Mouse (Mus musculus): ENCODE results near the gene Ifi208. TPM values are rescaled to one million over a fixed set of nuclear protein-coding genes. Genes with fewer than 3 reads are reported as not detected.
A peak's percentile ranks its signal among the peaks of the same experiment; 100 is the strongest.
"Not testable (repeated sequence)": the region's sequence is repeated elsewhere in the genome, so short reads cannot be mapped to it uniquely, and the experiment has no call there.

Gene Ifi208
- total and polyA plus RNA-seq, 3 experiments: 0.04 to 0.31 (median 0.13) TPM

DNA sequence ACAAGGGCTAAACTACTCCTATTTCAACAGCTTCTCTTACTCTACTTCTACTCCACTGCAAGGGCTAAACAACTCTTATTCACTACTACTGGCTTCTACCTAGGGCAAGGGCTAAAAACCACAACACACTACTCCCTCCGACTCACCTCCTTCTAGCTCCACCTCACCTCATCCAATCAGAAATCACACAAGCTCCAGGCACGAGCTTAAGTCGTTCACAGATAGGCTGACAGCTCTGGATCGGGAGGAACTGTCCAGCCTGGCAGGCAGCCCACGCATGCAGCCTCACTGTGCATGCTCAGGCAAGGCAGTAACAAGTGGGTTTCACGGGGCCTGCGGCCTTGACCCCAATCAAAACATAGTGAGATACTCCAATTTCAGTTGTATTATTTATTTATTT lies 59.7 kb downstream of the Ifi208 start:
- in situ Hi-C loops (cut with MboI; ENCODE audit: low pct_ligation_motif_present, low pct_unique_long_range_greater_than_20kb, low sequenced_read_pairs): no loop called here
- TF ChIP-seq POLR2AphosphoS2 (IDR thresholded peaks at IDR 0.05; ENCODE audit: low read depth, low read length) (no peak), CHD2 (IDR thresholded peaks at IDR 0.05; ENCODE audit: low read length) (no peak), PAX5 (IDR thresholded peaks at IDR 0.05; ENCODE audit: low read length) (no peak)
- Histone ChIP-seq H3K27me3 (replicated peaks) (no peaks in the 10 kb centered on the region), H3K4me1 (ENCODE audit: control insufficient read depth in 1 of 2, insufficient read depth in 2 of 2) (peaks cover 5 to 30% of the 10 kb centered on the region in 2 experiments; a peak in 3 of 4 replicates), H3K9ac (ENCODE audit: insufficient read depth, low read depth) (no peak overlapping the region), H3K79me2 (replicated peaks; ENCODE audit: control insufficient read depth, extremely low read depth, insufficient read depth, poor library complexity, severe bottlenecking) (no peaks in the 10 kb centered on the region), H3K9me3 (replicated peaks; ENCODE audit: low read length) (no peaks in the 10 kb centered on the region), H3K27ac (ENCODE audit: insufficient read depth, low read depth) (no peak overlapping the region), H3K4me2 (ENCODE audit: insufficient read depth, low read depth, poor library complexity, severe bottlenecking) (no peak overlapping the region), H3K4me3 (replicated peaks in 1 of 3; ENCODE audit: low read depth in 2 of 3, low read length in 2 of 3, poor library complexity in 1 of 3) (no peak overlapping the region), H3K36me3 (replicated peaks in 1 of 2; ENCODE audit: control insufficient read depth in 1 of 2, insufficient read depth in 1 of 2, low read length in 1 of 2) (peaks cover 1 to 20% of the 10 kb centered on the region in 2 experiments)
- DNase-seq (ENCODE audit: extremely low read depth): no peak
- dilution Hi-C loops (cut with MboI; ENCODE audit: extremely low pct_ligation_motif_present, extremely low pct_unique_long_range_greater_than_20kb, low sequenced_read_pairs): no loop called here

DNA sequence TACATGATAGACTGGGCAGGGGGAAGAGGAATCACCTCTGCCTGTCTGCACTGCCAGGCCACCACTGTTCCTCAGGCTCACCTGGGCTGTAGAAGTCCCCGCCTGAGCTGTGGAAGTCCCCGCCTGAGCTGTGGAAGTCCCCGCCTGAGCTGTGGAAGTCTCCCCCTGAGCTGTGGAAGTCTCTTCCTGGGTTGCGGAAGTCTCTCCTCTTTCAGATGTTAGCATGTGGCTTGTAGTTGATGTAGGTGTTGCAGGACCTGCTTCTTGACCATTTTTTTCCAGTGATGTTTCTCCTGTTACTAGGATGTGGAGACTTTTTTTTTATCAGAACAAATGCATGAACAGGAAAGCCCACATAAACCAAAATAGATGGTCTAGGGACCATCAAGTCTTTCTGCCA lies 61.5 kb downstream of the Ifi208 start:
- DNase-seq (ENCODE audit: extremely low read depth): peak; percentile 43
- H3K4me3 ChIP-seq (replicated peaks in 1 of 3; ENCODE audit: low read depth in 2 of 3, low read length in 2 of 3, poor library complexity in 1 of 3); in situ Hi-C loops (cut with MboI; ENCODE audit: low pct_ligation_motif_present, low pct_unique_long_range_greater_than_20kb, low sequenced_read_pairs); dilution Hi-C loops (cut with MboI; ENCODE audit: extremely low pct_ligation_motif_present, extremely low pct_unique_long_range_greater_than_20kb, low sequenced_read_pairs); H3K79me2 ChIP-seq (replicated peaks; ENCODE audit: control insufficient read depth, extremely low read depth, insufficient read depth, poor library complexity, severe bottlenecking); H3K36me3 ChIP-seq (replicated peaks in 1 of 2; ENCODE audit: control insufficient read depth in 1 of 2, insufficient read depth in 1 of 2, low read length in 1 of 2); H3K9me3 ChIP-seq (replicated peaks; ENCODE audit: low read length); H3K9ac ChIP-seq (ENCODE audit: insufficient read depth, low read depth); H3K4me2 ChIP-seq (ENCODE audit: insufficient read depth, low read depth, poor library complexity, severe bottlenecking); H3K27me3 ChIP-seq (replicated peaks); H3K27ac ChIP-seq (ENCODE audit: insufficient read depth, low read depth): not testable (repeated sequence)
- TF ChIP-seq MYC (IDR thresholded peaks at IDR 0.05; ENCODE audit: low read depth, low read length) (0 out of 2 replicates have a peak, but pooled peaks have one; percentile 18), TCF12 (IDR thresholded peaks at IDR 0.05; ENCODE audit: low read depth, low read length) (peak; percentile 59), UBTF (IDR thresholded peaks at IDR 0.05; ENCODE audit: low read depth, low read length) (peak; percentile 42; the same call in 1 of the 2 replicates), ZNF384 (IDR thresholded peaks at IDR 0.05; ENCODE audit: low read depth, low read length) (peak; percentile 65), ELF1 (IDR thresholded peaks at IDR 0.05; ENCODE audit: low read depth, low read length) (peak; percentile 67), MEF2A (IDR thresholded peaks at IDR 0.05; ENCODE audit: borderline replicate concordance, low read depth, low read length) (peak; percentile 57; the same call in 1 of the 2 replicates), IRF4 (IDR thresholded peaks at IDR 0.05; ENCODE audit: low read depth, low read length) (peak; percentile 33), EP300 (IDR thresholded peaks at IDR 0.05; ENCODE audit: low read length) (peak; percentile 48), ETS1 (conservative IDR thresholded peaks at IDR 0.05; ENCODE audit: low read depth, low read length) (peak; percentile 62), MAX (IDR thresholded peaks at IDR 0.05; ENCODE audit: low read length) (peak; percentile 36; the same call in 1 of the 2 replicates)
- peaks cover 5 to 30% of the 10 kb centered on the region in 2 experiments; a peak in 3 of 4 replicates for H3K4me1 ChIP-seq (ENCODE audit: control insufficient read depth in 1 of 2, insufficient read depth in 2 of 2)

DNA sequence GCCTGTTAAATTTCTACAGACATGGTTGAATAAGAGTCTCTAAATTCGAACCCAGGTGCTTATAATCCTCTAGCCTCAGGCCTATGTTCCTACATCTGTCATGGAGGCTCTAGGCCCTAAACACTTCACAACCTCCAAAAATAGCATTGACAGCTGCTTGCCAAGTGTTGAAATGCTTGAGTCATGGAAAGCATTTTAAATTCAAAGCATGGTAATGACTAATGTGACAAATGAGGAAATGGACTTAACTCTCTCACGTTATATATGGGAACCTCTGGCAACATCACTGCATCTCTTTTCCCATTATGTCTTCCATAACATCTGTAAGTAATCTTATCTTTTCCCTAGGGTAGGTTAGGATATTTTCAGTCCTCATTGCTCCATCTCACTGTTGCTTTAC lies 63.5 kb downstream of the Ifi208 start:
- dilution Hi-C loops (cut with MboI; ENCODE audit: extremely low pct_ligation_motif_present, extremely low pct_unique_long_range_greater_than_20kb, low sequenced_read_pairs) (no loop called here), in situ Hi-C loops (cut with MboI; ENCODE audit: low pct_ligation_motif_present, low pct_unique_long_range_greater_than_20kb, low sequenced_read_pairs) (no loop called here)
- no peak overlapping the region for H3K4me3 ChIP-seq (replicated peaks in 1 of 3; ENCODE audit: low read depth in 2 of 3, low read length in 2 of 3, poor library complexity in 1 of 3)
- H3K27ac ChIP-seq (ENCODE audit: insufficient read depth, low read depth): no peak overlapping the region
- H3K36me3 ChIP-seq (replicated peaks in 1 of 2; ENCODE audit: control insufficient read depth in 1 of 2, insufficient read depth in 1 of 2, low read length in 1 of 2): peaks cover 0 to 5% of the 10 kb centered on the region in 2 experiments
- H3K27me3 ChIP-seq (replicated peaks): no peaks in the 10 kb centered on the region
- no peak overlapping the region for H3K9ac ChIP-seq (ENCODE audit: insufficient read depth, low read depth)
- H3K4me2 ChIP-seq (ENCODE audit: insufficient read depth, low read depth, poor library complexity, severe bottlenecking): peak overlapping the region; percentile 36; the same call in 1 of the 2 replicates
- H3K4me1 ChIP-seq (ENCODE audit: control insufficient read depth in 1 of 2, insufficient read depth in 2 of 2): peaks cover 5 to 38% of the 10 kb centered on the region in 2 experiments; a peak in 3 of 4 replicates
- DNase-seq (ENCODE audit: extremely low read depth): peak; percentile 63
- peaks cover 2% of the 10 kb centered on the region; the same call in 1 of the 2 replicates for H3K79me2 ChIP-seq (replicated peaks; ENCODE audit: control insufficient read depth, extremely low read depth, insufficient read depth, poor library complexity, severe bottlenecking)
- TF ChIP-seq MAFK (IDR thresholded peaks at IDR 0.05; ENCODE audit: insufficient replicate concordance, low read length) (0 out of 2 replicates have a peak, but pooled peaks have one; percentile 7), ZNF384 (IDR thresholded peaks at IDR 0.05; ENCODE audit: low read depth, low read length) (no peak), MEF2A (IDR thresholded peaks at IDR 0.05; ENCODE audit: borderline replicate concordance, low read depth, low read length) (peak; percentile 98), EP300 (IDR thresholded peaks at IDR 0.05; ENCODE audit: low read length) (peak; percentile 82), JUN (IDR thresholded peaks at IDR 0.05; ENCODE audit: insufficient read depth, low read depth, low read length) (peak; percentile 73), ETS1 (conservative IDR thresholded peaks at IDR 0.05; ENCODE audit: low read depth, low read length) (peak; percentile 95), MAX (IDR thresholded peaks at IDR 0.05; ENCODE audit: low read length) (peak; percentile 24; the same call in 1 of the 2 replicates), TCF12 (IDR thresholded peaks at IDR 0.05; ENCODE audit: low read depth, low read length) (peak; percentile 77; the same call in 1 of the 2 replicates), SIN3A (IDR thresholded peaks at IDR 0.05; ENCODE audit: low read length) (0 out of 2 replicates have a peak, but pooled peaks have one; percentile 54), USF2 (conservative IDR thresholded peaks at IDR 0.05; ENCODE audit: low read depth, low read length) (no peak), E2F4 (IDR thresholded peaks at IDR 0.05; ENCODE audit: insufficient replicate concordance, low read depth, low read length) (no peak), IRF4 (IDR thresholded peaks at IDR 0.05; ENCODE audit: low read depth, low read length) (peak; percentile 43), BHLHE40 (IDR thresholded peaks at IDR 0.05; ENCODE audit: low read depth, low read length) (peak; percentile 82), MYC (IDR thresholded peaks at IDR 0.05; ENCODE audit: low read depth, low read length) (peak; percentile 46; the same call in 1 of the 2 replicates), JUND (conservative IDR thresholded peaks at IDR 0.05; ENCODE audit: low read depth, low read length) (peak; percentile 52; the same call in 1 of the 2 replicates), PAX5 (IDR thresholded peaks at IDR 0.05; ENCODE audit: low read length) (no peak), ELF1 (IDR thresholded peaks at IDR 0.05; ENCODE audit: low read depth, low read length) (peak; percentile 46; the same call in 1 of the 2 replicates)
- no peaks in the 10 kb centered on the region for H3K9me3 ChIP-seq (replicated peaks; ENCODE audit: low read length)
